In the genomic region with DNA sequence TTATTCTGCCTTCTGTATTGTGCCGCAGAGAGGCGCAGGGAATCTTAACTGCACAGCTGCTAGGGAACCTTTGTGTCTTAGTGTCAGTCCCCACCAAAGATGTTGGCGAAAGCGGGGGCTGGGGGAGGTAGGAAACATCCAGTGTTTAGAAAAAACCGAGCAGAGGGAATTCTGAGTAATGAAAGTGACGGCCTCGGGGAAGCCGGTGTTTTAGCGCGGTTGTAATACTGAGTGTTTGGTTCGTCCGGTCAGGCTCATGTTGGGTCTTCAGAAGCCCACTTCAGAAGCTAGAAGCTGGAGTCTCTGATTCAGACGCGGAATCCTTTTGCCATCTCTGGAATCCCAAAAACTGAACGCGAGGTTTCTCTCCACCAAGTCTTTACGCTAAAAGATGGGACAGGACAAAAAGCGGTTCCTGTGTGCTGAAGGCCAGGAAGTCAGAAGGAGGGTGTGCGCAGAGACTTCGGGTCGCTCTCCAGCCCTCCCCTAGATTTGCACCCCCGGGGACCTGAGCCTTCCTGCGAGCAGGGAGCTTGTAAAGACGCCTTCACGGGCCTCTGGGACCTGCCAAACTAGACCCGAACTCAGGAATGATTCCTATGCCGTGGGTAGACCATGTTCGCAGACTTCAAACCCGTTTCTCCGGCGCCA, we compare ENCODE assay signal across 8 mouse cellular contexts. TPM values are rescaled to one million over a fixed set of nuclear protein-coding genes. Genes with fewer than 3 reads are reported as not detected.
DNase-seq lines count a peak whose midpoint lies in the region; ATAC-seq and TF ChIP-seq lines count a peak whose summit lies in the region.

No protein-coding gene starts in this region.

- no peaks in the 10 kb centered on the region for H3K9me3 ChIP-seq in heart, embryonic 12.5 days (replicated peaks)
- no peaks in the 10 kb centered on the region for H3K9me3 ChIP-seq in heart, embryonic 14.5 days (ENCODE audit: control insufficient read depth, low read length)
- H3K9me3 ChIP-seq in liver, embryonic 14.5 days (ENCODE audit: control insufficient read depth, low read length) = no peaks in the 10 kb centered on the region

- peak overlapping the region; percentile 84 for H3K4me2 ChIP-seq in heart, embryonic 12.5 days
- peak overlapping the region; percentile 84 for H3K4me2 ChIP-seq in heart, embryonic 14.5 days (ENCODE audit: low read length)
- peak overlapping the region; percentile 8 for H3K4me2 ChIP-seq in liver, embryonic 14.5 days (ENCODE audit: low read depth)

- WGBS in heart, embryonic 12.5 days = under 1% methylated on average over 31 of the region's 31 CpGs
- whole genome bisulfite sequencing in heart, embryonic 14.5 days = under 1% methylated on average over 31 of the region's 31 CpGs
- under 1% methylated on average over 31 of the region's 31 CpGs for WGBS in liver, embryonic 14.5 days (ENCODE audit: insufficient replicate concordance)

- no peak for TF ChIP-seq CTCF in liver, embryonic 14.5 days (IDR thresholded peaks at IDR 0.05; ENCODE audit: low read depth)

- no peak for DNase-seq in heart, postnatal 4 days
- peak; percentile 59 for DNase-seq in R1 (ENCODE audit: low read depth, low spot score)
- no peak for DNase-seq in liver, embryonic 14.5 days (ENCODE audit: low read depth in 3 of 3, low spot score in 3 of 3)
- no peak for DNase-seq in testis, postnatal 10 days (ENCODE audit: low spot score)
- DNase-seq in left cerebral cortex, adult 9 months (ENCODE audit: low spot score in 2 of 2) = no peak

- no peak overlapping the region for H3K27ac ChIP-seq in heart, embryonic 12.5 days (ENCODE audit: poor library complexity, severe bottlenecking)
- no peak overlapping the region for H3K27ac ChIP-seq in heart, embryonic 14.5 days (replicated peaks in 1 of 2; ENCODE audit: control insufficient read depth in 1 of 2, insufficient read depth in 1 of 2, low read depth in 2 of 2, low read length in 2 of 2)
- no peak overlapping the region for H3K27ac ChIP-seq in liver, embryonic 14.5 days

- H3K27me3 ChIP-seq in heart, embryonic 12.5 days (replicated peaks) = peaks cover 78% of the 10 kb centered on the region
- H3K27me3 ChIP-seq in heart, embryonic 14.5 days (ENCODE audit: control insufficient read depth, insufficient read depth, low read length) = peaks cover 70% of the 10 kb centered on the region
- peaks cover 80% of the 10 kb centered on the region for H3K27me3 ChIP-seq in liver, embryonic 14.5 days (ENCODE audit: control insufficient read depth, insufficient read depth, low read length)

- H3K36me3 ChIP-seq in heart, embryonic 12.5 days = no peaks in the 10 kb centered on the region
- H3K36me3 ChIP-seq in heart, embryonic 14.5 days (ENCODE audit: control insufficient read depth, insufficient read depth, low read length) = no peaks in the 10 kb centered on the region
- no peaks in the 10 kb centered on the region for H3K36me3 ChIP-seq in liver, embryonic 14.5 days (replicated peaks; ENCODE audit: control insufficient read depth, insufficient read depth, low read depth)

- ATAC-seq in heart, embryonic 12.5 days (ENCODE audit: insufficient number of reproducible peaks, low FRiP score) = no peak
- ATAC-seq in heart, embryonic 14.5 days (ENCODE audit: insufficient number of reproducible peaks, insufficient read depth, low FRiP score, low read depth) = no peak
- no peak for ATAC-seq in liver, embryonic 14.5 days (ENCODE audit: insufficient read depth)
- no peak for ATAC-seq in megakaryocyte progenitor cell, adult 5-6 weeks (replicated peaks; ENCODE audit: poor library complexity)

- peak overlapping the region; percentile 52 for H3K4me3 ChIP-seq in heart, embryonic 12.5 days
- peak overlapping the region; percentile 44 to 47 for H3K4me3 ChIP-seq in heart, embryonic 14.5 days (ENCODE audit: control insufficient read depth in 1 of 2, insufficient read depth in 1 of 2, low read depth in 1 of 2, low read length in 2 of 2)
- peak overlapping the region in 1 of 2 experiments; percentile 9; a peak in 1 of 4 replicates for H3K4me3 ChIP-seq in liver, embryonic 14.5 days (ENCODE audit: insufficient read depth in 1 of 2, low read depth in 2 of 2, low read length in 2 of 2)

- H3K9ac ChIP-seq in heart, embryonic 12.5 days = 0 out of 2 replicates have a peak overlapping the region, but pooled peaks have one; percentile 20
- no peak overlapping the region for H3K9ac ChIP-seq in heart, embryonic 14.5 days (ENCODE audit: low read length)
- no peak overlapping the region for H3K9ac ChIP-seq in liver, embryonic 14.5 days (replicated peaks)

- no peak for TF ChIP-seq EP300 in liver, embryonic 14.5 days (IDR thresholded peaks at IDR 0.05; ENCODE audit: low read depth)

- H3K4me1 ChIP-seq in heart, embryonic 12.5 days (replicated peaks) = peaks cover 30% of the 10 kb centered on the region
- H3K4me1 ChIP-seq in heart, embryonic 14.5 days (ENCODE audit: control insufficient read depth in 2 of 2, insufficient read depth in 2 of 2, low read length in 2 of 2) = peaks cover 7 to 25% of the 10 kb centered on the region in 2 experiments; a peak in 3 of 4 replicates
- H3K4me1 ChIP-seq in liver, embryonic 14.5 days (replicated peaks; ENCODE audit: control insufficient read depth in 2 of 2, insufficient read depth in 2 of 2, low read length in 1 of 2) = no peaks in the 10 kb centered on the region

RNA-seq across cellular contexts. Expression of a gene that starts 0.6 kb away (rescaled TPM):
- polyA plus RNA-seq in heart, embryonic 12.5 days (2016; fragmentation: Nextera tagmentation; extraction: Ambion mirVana) = 0.08 and 0.11 TPM in 2 replicates
- total RNA-seq in heart, postnatal 4 days (2021) = not detected
- polyA plus RNA-seq in heart, embryonic 14.5 days (2014; fragmentation: Nextera tagmentation; extraction: Ambion mirVana) = not detected in 2 replicates
- 0.05 TPM in 1 of 2 replicates, not detected in the other for polyA plus RNA-seq in liver, embryonic 14.5 days (2012; rRNA removed)
- 0.04 and 0.09 TPM in 2 replicates for polyA plus RNA-seq in liver, embryonic 14.5 days (2014; fragmentation: Nextera tagmentation; extraction: Ambion mirVana)
- total RNA-seq in megakaryocyte progenitor cell, adult 5-6 weeks (2015) = not detected in 2 replicates
- not detected in 2 replicates for total RNA-seq in megakaryocyte progenitor cell, adult 5-6 weeks (2017)

RNA-seq across cellular contexts. Expression of a gene that starts 28.7 kb away (rescaled TPM):
- polyA plus RNA-seq in heart, embryonic 12.5 days (2016; fragmentation: Nextera tagmentation; extraction: Ambion mirVana) = 74.8 and 75.5 TPM in 2 replicates
- total RNA-seq in heart, postnatal 4 days (2021) = 100 to 1,000 TPM; 144 to 146 TPM
- 61.0 and 64.0 TPM in 2 replicates for polyA plus RNA-seq in heart, embryonic 14.5 days (2014; fragmentation: Nextera tagmentation; extraction: Ambion mirVana)
- 6.9 and 13.2 TPM in 2 replicates for polyA plus RNA-seq in liver, embryonic 14.5 days (2012; rRNA removed)
- 10.6 and 11.6 TPM in 2 replicates for polyA plus RNA-seq in liver, embryonic 14.5 days (2014; fragmentation: Nextera tagmentation; extraction: Ambion mirVana)
- 24.0 and 40.8 TPM in 2 replicates for total RNA-seq in megakaryocyte progenitor cell, adult 5-6 weeks (2015)
- 68.4 and 88.5 TPM in 2 replicates for total RNA-seq in megakaryocyte progenitor cell, adult 5-6 weeks (2017)

Comparison
In these comparisons a context has a peak if more than half of its experiments do, and no peak if none do; other contexts are left out.
1. H3K4me2 ChIP-seq: peak in every context shown above with its lines; median percentile 84 in heart, embryonic 12.5 days; 84 in heart, embryonic 14.5 days; 8 in liver, embryonic 14.5 days.